Mouse (Mus musculus): ENCODE data around the gene Dhdh.

GRCm38 (mm10) chr7:45525809-45526473 is 37.3 kb upstream of the Dhdh start, which contains the start of the genes Ppp1r15a and Plekha4:
- TF ChIP-seq CTCF (IDR thresholded peaks at IDR 0.05; ENCODE audit: control insufficient read depth, insufficient read depth, insufficient replicate concordance, low read depth, low read length) (no peak), POLR2A (IDR thresholded peaks at IDR 0.05; ENCODE audit: control insufficient read depth, low read depth, low read length) (peak; percentile 96)
